Mouse (Mus musculus) forebrain, postnatal 0 days (tissue): ENCODE data around the gene Rap1gap. TPM values are rescaled to one million over a fixed set of nuclear protein-coding genes. Genes with fewer than 3 reads are reported as not detected.
A peak's percentile ranks its signal among the peaks of the same experiment; 100 is the strongest.

Source experiments
- ATAC-seq: fragments of 200-750 bp; cut with Nextera tagmentation; 2 replicates; pipeline ENCODE4 v1.8.0; 2017; ENCODE audit warnings: mild to moderate bottlenecking, moderate library complexity
- DNase-seq: peaks from one replicate; pipeline ENCODE4 v3.0.0-alpha.2; 2015
- H3K27ac ChIP-seq: fragments of 300-500 bp; sonication (generic); 2 replicates; pipeline ENCODE4 v1.5.1; 2014; ENCODE audit warnings: low read depth, mild to moderate bottlenecking, antibody characterized with exemption, low read length, moderate library complexity, mixed read lengths
- H3K27me3 ChIP-seq: fragments of 300-500 bp; sonication (generic); 2 replicates; pipeline ENCODE4 v1.6.1; 2014; ENCODE audit warnings: mild to moderate bottlenecking, low read length, mixed read lengths; ENCODE audit not compliant: insufficient read depth
- H3K36me3 ChIP-seq: fragments of 300-500 bp; sonication (generic); 2 replicates; pipeline ENCODE4 v1.6.1; 2014; ENCODE audit warnings: mild to moderate bottlenecking, moderate library complexity; ENCODE audit not compliant: insufficient read depth
- H3K4me1 ChIP-seq: fragments of 300-500 bp; sonication (generic); 2 replicates; pipeline ENCODE4 v1.6.1; 2014; ENCODE audit warnings: antibody characterized with exemption; ENCODE audit not compliant: insufficient read depth
- H3K4me2 ChIP-seq: fragments of 300-500 bp; sonication (generic); 2 replicates; pipeline ENCODE4 v1.6.1; 2014; ENCODE audit warnings: low read depth, mild to moderate bottlenecking, moderate library complexity
- H3K4me3 ChIP-seq: fragments of 300-500 bp; sonication (generic); 2 replicates; pipeline ENCODE4 v1.5.1; 2014; ENCODE audit warnings: low read depth, low read length, mixed read lengths
- H3K9ac ChIP-seq: fragments of 300-500 bp; sonication (generic); 2 replicates; pipeline ENCODE4 v1.6.1; 2014; ENCODE audit warnings: mild to moderate bottlenecking
- H3K9me3 ChIP-seq: fragments of 300-500 bp; sonication (generic); 2 replicates; pipeline ENCODE4 v1.6.1; 2016; ENCODE audit warnings: low read length
- CTCF ChIP-seq: sonication (generic); IDR thresholded peaks from 2 replicates; pipeline ENCODE4 v1.5.1; 2016; ENCODE audit warnings: antibody characterized with exemption, control low read depth, low read depth
- WGBS: fragments of 180-500 bp; shearing (Covaris S2); extraction: QIAGEN DNeasy Blood & Tissue Kit; methylation state at CpG from one replicate; pipeline ENCODE4 v1.1.7; 2014; 5-methylcytosine and 5-hydroxymethylcytosine counted together
- polyA plus RNA-seq: library from polyadenylated mRNA; unstranded; fragments of >200 nt; fragmentation: Nextera tagmentation; extraction: Ambion mirVana; gene quantifications from 2 replicates; pipeline ENCODE4 v1.2.1, GENCODE M21; 2015
- total RNA-seq: library from RNA; depleted of rRNA; stranded (reverse); fragments of >200 nt; gene quantifications from 2 replicates; pipeline ENCODE4 v1.2.3, GENCODE M21; 2014; rRNA removed

Gene Rap1gap
- 113 and 128 TPM in 2 replicates for total RNA-seq
- 63.9 and 74.3 TPM in 2 replicates for polyA plus RNA-seq

GRCm38 (mm10) chr4:137664433-137664979 is at the start of gene Rap1gap:
TSS of gene Rap1gap (plus strand) at chr4:137664726.
- DNase-seq (peak; percentile 77), ATAC-seq (peak; percentile 69)
- TF ChIP-seq CTCF = no peak
- H3K36me3 ChIP-seq = no peaks in the 10 kb centered on the region
- H3K4me1 ChIP-seq = peaks cover 25% of the 10 kb centered on the region; the same call in 1 of the 2 replicates
- H3K27me3 ChIP-seq = no peaks in the 10 kb centered on the region
- H3K27ac ChIP-seq = peak within 1 kb of the TSS; percentile 64
- H3K4me3 ChIP-seq = peak within 1 kb of the TSS; percentile 69
- H3K9me3 ChIP-seq = no peaks in the 10 kb centered on the region
- H3K4me2 ChIP-seq = peak within 1 kb of the TSS; percentile 59
- WGBS = 10% methylated on average over 44 of the region's 44 CpGs
- peak within 1 kb of the TSS; percentile 82 for H3K9ac ChIP-seq

DNA sequence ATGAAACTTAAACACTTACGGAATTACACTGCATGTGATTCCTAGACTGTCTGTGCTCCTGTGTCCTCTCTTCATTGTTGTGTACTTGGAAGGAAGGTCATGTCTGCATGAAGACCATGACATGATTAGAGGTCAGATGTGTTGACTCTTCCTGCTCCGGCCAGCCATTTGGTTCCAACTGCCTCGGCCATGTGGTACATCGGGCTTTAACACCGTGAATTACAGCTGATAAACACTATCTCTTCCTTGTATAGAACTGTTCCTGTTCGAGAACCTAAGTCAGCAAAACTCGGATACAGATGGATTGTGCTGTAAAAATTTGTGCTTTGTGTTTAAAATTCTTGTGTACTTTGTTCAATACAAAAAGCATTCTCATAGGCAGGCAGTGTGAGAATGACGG is 41.7 kb upstream of the Rap1gap start:
- H3K36me3 ChIP-seq = peaks cover 74% of the 10 kb centered on the region
- DNase-seq (no peak), ATAC-seq (no peak)
- H3K27me3 ChIP-seq = no peaks in the 10 kb centered on the region
- 94% methylated on average over 8 of the region's 8 CpGs for WGBS
- H3K4me1 ChIP-seq = no peaks in the 10 kb centered on the region
- H3K27ac ChIP-seq = no peak overlapping the region
- no peaks in the 10 kb centered on the region for H3K9me3 ChIP-seq
- H3K4me2 ChIP-seq = no peak overlapping the region
- H3K9ac ChIP-seq = no peak overlapping the region
- no peak for TF ChIP-seq CTCF
- no peak overlapping the region for H3K4me3 ChIP-seq

- H3K4me2 ChIP-seq = no peak overlapping the region
- H3K27me3 ChIP-seq = no peaks in the 10 kb centered on the region
- DNase-seq (no peak), ATAC-seq (no peak)
- H3K9me3 ChIP-seq = no peaks in the 10 kb centered on the region
- H3K36me3 ChIP-seq = peaks cover 80% of the 10 kb centered on the region
- H3K4me3 ChIP-seq = no peak overlapping the region
- 36% methylated on average over 8 of the region's 8 CpGs for WGBS
- H3K4me1 ChIP-seq = no peaks in the 10 kb centered on the region
- TF ChIP-seq CTCF = no peak
- H3K27ac ChIP-seq = no peak overlapping the region
- no peak overlapping the region for H3K9ac ChIP-seq
These were observed 36.9 kb upstream of the Rap1gap start for GRCm38 (mm10) chr4:137627476-137628235.

DNA sequence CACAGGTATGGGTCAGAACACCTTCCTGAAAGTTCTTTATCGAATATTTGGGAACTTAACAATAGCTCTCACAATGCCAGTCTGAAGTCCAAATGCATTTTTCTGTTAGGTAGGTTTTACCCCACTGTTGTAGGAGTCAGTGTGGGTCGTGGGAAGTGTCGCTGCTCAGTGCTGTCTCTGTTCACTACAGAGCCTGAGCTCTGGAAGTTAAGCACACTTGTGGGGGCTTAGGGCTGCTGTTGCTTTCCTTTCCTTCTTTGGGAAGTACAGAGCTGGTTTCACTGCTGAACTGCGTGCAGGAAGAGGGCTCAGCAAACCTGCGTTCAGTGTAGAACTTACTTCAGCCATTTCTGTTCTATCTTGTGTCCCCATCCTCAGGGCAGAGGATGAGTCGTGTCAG is 36.1 kb upstream of the Rap1gap start:
- Histone ChIP-seq H3K4me3 (no peak overlapping the region), H3K27ac (no peak overlapping the region), H3K27me3 (no peaks in the 10 kb centered on the region), H3K9me3 (no peaks in the 10 kb centered on the region), H3K4me1 (no peaks in the 10 kb centered on the region), H3K36me3 (peaks cover 80% of the 10 kb centered on the region), H3K9ac (no peak overlapping the region), H3K4me2 (no peak overlapping the region)
- no peak for TF ChIP-seq CTCF
- 61% methylated on average over 6 of the region's 6 CpGs for WGBS
- no peak for DNase-seq
- ATAC-seq = no peak

- no peaks in the 10 kb centered on the region for H3K27me3 ChIP-seq
- H3K27ac ChIP-seq = no peak overlapping the region
- H3K4me3 ChIP-seq = no peak overlapping the region
- 50% methylated on average over 7 of the region's 7 CpGs for WGBS
- H3K9ac ChIP-seq = no peak overlapping the region
- no peak for DNase-seq
- no peak overlapping the region for H3K4me2 ChIP-seq
- ATAC-seq = no peak
- H3K36me3 ChIP-seq = peaks cover 76% of the 10 kb centered on the region
- TF ChIP-seq CTCF = no peak
- H3K4me1 ChIP-seq = no peaks in the 10 kb centered on the region
- H3K9me3 ChIP-seq = no peaks in the 10 kb centered on the region
These were observed 35.2 kb upstream of the Rap1gap start for GRCm38 (mm10) chr4:137629354-137629753.

DNA sequence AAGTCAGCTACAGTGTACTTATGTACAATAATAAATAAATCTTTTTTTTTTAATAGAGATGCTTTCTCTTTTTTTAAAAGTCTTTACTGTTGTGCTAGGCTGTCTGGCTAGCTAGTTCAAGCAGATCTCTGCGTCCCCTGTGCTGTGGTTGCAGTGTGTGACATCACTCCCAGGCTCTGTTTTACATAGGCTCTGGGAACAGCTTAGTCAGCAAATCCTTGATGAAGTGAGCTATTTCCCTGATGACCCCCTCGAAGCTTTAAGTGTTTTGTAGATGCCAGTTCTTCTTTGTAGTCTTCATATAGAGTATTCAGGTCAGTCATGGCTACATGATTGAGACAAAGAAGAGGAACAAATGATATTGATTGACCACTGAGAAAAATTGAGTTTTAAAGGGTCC is 34.4 kb upstream of the Rap1gap start:
- H3K27me3 ChIP-seq = no peaks in the 10 kb centered on the region
- no peak for DNase-seq
- ATAC-seq = no peak
- no peak overlapping the region for H3K4me2 ChIP-seq
- 79% methylated on average over 2 of the region's 2 CpGs for WGBS
- TF ChIP-seq CTCF = no peak
- no peaks in the 10 kb centered on the region for H3K4me1 ChIP-seq
- H3K36me3 ChIP-seq = peaks cover 76% of the 10 kb centered on the region
- H3K4me3 ChIP-seq = no peak overlapping the region
- no peaks in the 10 kb centered on the region for H3K9me3 ChIP-seq
- H3K9ac ChIP-seq = no peak overlapping the region
- no peak overlapping the region for H3K27ac ChIP-seq

GRCm38 (mm10) chr4:137631596-137631995 is 32.9 kb upstream of the Rap1gap start:
- Histone ChIP-seq H3K9ac (no peak overlapping the region), H3K4me1 (no peaks in the 10 kb centered on the region), H3K4me3 (no peak overlapping the region), H3K4me2 (no peak overlapping the region), H3K9me3 (no peaks in the 10 kb centered on the region), H3K27ac (no peak overlapping the region), H3K36me3 (peaks cover 77% of the 10 kb centered on the region), H3K27me3 (no peaks in the 10 kb centered on the region)
- WGBS = 64% methylated on average over 3 of the region's 3 CpGs
- DNase-seq = no peak
- no peak for ATAC-seq
- no peak for TF ChIP-seq CTCF
